Mouse (Mus musculus): ENCODE data around the gene Mblac1. TPM values are rescaled to one million over a fixed set of nuclear protein-coding genes. Genes with fewer than 3 reads are reported as not detected.

Mblac1 gene
- 4.8 and 6.3 TPM in 2 replicates for polyA plus RNA-seq (2012)

DNA sequence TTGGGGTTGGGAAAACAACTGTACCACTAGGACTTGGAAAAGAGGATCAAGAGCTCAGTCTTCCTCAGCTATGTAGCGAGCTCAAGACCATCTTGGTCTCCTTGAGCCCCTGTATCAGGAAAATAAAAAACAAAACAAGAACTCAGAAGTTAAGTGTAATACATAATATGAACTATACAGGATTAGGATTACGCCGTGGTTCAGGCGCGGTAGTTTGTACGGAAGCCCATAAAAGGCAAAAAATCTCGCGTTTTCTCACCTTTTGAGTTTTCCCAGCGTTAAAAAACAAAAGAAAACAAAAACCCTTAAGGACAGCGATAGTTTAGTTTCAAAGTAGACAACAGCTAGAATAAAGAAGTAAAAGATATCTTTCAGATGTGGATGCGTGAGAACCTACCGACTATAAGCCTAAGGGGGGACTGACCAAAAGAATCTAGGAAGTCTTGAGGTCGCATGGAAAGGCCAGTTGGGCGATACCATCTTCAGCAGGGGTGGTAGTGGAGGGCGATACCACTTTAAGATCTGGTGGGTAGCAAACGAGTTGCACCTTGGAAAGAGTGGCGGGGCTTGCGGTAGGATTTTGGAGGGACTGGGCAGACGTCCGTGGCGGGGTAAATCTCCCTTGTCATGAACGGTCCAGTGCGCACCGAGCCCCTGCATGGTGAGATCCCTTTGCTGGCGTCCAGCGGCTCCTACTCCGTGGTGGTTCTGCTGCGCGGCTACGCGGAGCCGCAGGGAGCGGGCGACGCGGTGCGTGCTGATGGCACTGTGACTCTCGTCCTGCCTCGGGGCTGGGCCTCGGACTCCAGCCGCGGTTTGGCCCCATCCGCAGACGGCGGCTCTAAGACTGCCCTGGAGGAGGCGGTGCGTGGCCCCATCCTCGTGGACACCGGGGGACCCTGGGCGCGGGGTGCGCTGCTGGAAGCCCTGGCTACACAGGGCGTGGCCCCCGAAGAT, at the start of gene Mblac1:
Gene Mblac1 (plus strand): TSS at position 544 of the 957 bp plus-strand sequence.
- TF ChIP-seq GATA1 (IDR thresholded peaks at IDR 0.05; ENCODE audit: low read length): no peak

DNA sequence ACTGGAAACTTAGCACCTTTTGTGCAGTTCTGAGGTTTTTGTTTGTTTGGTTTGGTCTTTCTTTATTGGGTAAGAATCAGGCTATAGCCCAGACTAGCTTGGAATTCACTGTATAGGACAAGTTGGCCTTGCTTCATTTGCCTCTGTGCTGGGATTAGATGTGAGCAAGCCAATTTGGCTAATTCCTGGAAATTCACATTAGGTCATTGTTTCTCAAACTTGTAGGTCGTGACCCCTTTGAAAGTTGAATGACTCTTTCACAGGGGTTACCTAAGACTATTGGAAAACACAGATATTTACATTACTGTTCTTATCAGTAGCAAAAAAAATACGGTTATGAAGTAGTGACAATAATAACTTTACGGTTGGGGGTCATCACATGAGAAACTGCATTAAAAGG, 39.7 kb upstream of the Mblac1 start:
- no peak for TF ChIP-seq GATA1 (IDR thresholded peaks at IDR 0.05; ENCODE audit: low read length)

DNA sequence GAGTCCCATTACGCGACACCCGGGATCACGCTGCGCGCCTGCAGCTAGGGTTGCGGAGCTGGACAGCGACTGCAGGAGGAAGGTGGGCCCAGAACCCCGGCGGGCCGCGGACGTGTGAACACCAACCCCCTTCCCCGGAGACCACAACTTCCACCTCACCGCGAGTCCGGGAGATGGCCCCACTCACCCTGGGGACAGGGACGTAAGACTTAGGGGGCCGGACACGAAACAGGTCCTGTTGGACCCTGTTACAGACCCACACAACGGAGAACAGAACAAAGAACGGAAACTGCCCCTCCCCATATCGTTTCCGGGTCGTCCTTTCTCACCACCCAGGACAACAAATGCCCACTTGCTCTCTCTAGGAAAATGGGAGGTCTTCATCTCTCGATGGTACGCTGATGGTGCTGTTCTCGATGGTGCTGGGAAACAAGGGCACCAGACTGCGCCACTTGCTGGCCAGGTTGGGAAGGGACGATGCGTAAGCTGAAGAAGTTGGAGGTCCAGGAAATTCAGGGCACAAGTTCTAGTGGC, 38.6 kb upstream of the Mblac1 start, which contains the start of gene Zfp113:
Gene Zfp113 (minus strand): TSS at position 302 of the 534 bp plus-strand sequence.
- TF ChIP-seq GATA1 (IDR thresholded peaks at IDR 0.05; ENCODE audit: low read length): no peak

DNA sequence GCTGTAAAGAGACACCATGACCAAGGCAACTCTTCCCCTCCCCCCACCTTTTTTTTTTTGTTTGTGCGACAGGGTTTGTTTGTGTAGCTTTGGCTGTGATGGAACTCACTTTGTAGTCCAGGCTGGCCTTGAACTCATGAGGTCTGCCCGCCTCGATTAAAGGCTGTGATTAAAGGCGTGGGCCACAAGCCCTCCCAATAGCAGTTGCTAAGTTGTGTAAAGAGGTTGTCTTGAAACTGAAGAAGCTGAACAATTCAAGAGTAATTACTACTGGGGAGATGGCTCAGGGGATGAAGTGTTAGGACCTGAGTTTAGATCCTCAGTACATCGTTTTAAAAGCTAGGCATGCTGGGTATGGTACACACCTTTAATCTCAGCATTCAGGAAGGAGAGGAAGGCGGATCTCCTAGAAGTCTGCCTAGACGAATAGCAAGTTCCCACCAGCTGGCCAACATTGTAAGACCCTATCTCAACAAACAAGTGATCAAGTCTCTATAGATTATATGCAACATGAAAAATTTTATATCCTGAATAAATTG, 33.8 kb upstream of the Mblac1 start:
- no peak for TF ChIP-seq GATA1 (IDR thresholded peaks at IDR 0.05; ENCODE audit: low read length)

DNA sequence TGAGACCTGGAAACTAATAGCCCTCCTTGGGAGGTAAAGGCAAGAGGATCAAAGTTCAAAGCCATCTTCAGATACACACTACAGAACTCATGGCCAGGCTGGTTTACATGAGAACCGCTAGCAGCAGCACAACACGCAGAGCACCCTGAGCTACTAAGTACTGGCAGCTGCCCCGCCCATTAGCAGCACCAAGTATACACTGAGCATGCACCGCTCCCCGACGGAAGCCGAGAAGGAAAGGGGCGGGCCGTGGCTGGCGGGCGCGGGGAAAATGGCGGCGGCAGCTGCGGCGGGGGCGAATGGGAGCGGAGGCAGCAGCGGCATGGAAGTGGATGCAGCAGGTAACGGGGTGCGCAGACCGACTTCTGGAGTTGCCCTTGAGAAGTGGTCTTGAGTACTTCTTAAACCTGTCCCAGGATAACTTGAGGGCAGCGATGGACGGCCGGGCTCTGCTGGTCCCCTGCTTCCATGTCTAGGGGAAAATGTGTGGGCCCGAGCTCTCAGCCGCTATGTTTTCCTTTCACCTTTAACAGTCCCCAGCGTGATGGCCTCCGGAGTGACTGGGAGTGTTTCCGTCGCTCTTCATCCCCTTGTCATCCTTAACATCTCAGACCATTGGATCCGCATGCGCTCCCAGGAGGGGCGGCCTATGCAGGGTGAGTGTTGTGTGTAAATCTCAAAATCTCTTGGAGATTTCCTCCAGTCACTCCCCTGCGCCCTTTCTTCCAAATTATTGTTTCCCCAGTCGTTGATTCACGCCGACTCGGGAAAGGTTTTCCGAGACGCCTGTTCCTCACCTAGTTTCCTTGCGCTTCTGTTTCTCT, 33.1 kb upstream of the Mblac1 start, which contains the start of gene Cops6:
Gene Cops6 (plus strand): TSS at position 230 of the 824 bp plus-strand sequence.
- no peak for TF ChIP-seq GATA1 (IDR thresholded peaks at IDR 0.05; ENCODE audit: low read length)

DNA sequence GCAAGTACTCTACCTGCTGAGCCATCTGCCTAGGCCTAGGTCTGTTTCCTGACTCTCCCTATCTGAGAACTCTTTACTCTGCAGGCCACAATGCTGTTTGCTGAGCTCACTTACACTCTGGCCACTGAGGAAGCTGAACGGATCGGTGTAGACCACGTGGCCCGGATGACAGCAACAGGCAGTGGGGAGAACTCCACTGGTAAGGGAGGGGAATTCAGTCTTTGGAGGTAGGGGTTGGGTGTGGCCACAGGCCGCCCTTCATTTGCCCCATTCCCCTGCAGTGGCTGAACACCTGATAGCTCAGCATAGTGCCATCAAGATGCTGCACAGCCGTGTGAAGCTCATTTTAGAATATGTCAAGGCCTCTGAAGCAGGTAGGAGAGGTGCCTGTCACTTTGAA, 31.1 kb upstream of the Mblac1 start:
- TF ChIP-seq GATA1 (IDR thresholded peaks at IDR 0.05; ENCODE audit: low read length): no peak

DNA sequence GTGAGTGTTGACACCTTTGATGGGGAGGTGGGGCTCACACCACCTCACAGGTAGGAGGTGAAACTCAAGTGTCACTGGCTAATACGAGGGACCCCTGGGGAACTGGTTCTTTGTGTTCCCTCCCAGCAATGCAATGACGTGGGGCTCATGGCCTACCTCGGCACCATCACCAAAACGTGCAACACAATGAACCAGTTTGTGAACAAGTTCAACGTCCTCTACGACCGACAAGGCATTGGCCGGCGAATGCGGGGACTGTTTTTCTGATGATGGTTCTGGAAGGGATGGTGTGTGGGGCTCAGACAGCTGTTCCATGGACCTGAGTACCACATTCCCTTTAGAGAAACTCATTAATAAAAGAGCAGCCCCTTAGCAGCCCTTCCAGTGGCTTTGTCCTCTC, 30.5 kb upstream of the Mblac1 start:
- no peak for TF ChIP-seq GATA1 (IDR thresholded peaks at IDR 0.05; ENCODE audit: low read length)

GRCm38 (mm10) chr5:138165594-138165993, 28.5 kb upstream of the Mblac1 start:
- no peak for TF ChIP-seq GATA1 (IDR thresholded peaks at IDR 0.05; ENCODE audit: low read length)

DNA sequence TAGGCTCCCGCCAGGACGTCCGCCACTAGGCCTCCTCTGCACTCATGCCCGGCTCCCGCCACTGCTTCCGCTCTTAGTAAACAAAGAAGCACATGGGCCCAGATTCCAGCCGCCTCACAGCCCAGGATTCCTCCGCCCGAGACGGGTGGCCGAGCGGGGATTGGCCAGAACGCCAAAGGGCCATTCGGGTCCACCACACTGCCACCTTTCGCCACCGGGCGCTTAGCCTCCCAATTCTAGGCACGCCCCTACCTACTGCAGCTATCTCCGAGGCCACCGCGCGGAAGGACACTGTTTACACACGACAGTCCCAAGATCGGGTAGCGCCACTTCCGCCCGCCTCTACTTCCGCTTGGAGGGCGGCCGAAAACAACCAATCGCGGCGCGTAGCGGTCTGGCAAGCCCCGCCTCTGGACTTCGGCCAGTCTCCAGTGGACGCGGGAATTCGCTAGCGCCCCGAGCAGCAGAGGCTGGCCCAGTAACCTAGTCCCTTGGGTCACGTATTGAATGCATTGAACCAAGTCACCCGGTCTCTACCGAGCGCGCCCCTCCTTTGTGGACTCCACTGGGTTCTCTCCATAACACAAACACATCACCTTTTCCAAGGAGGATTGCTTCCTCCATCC, 23.1 kb upstream of the Mblac1 start:
- no peak for TF ChIP-seq GATA1 (IDR thresholded peaks at IDR 0.05; ENCODE audit: low read length)

DNA sequence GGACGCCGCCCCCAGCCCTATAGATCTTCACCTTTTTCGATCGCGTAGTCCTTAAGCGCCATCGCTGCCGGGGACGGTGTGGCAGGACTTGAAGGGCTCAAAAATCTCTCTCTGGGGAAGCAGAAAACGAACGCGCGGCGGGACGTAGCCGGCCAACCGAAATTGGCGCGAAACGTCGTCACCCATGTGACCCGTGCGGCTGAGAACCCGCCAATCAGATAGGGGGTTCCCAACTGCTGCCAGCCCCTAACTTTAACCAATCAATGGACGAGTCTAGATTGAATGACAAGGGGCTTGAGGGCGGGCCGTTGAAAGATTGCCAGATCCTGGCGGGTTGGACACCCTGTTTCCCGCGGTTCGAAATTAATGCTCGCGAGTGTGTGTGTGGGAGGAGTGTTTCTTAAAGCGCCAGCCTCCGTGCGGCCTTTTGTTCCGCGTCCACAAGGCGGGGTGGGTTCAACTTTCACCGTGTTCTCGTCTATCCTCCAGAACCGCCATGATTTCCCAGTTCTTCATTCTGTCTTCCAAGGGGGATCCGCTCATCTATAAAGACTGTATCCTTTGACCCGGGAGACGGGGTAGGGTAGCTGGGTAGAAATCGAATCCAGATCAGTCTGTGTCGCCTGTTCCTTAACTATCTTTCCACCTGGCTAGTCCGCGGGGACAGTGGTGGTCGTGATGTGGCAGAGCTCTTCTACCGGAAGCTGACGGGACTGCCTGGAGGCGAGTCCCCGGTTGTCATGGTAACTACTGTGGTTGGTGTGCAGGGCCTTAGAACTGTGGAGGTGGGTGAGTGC, 22.2 kb upstream of the Mblac1 start, which contains the start of the genes Ap4m1 and Mcm7:
Gene Ap4m1 (plus strand): TSS at position 308 of the 797 bp plus-strand sequence.
Gene Mcm7 (minus strand): TSS at position 728 of the 797 bp plus-strand sequence.
- no peak for TF ChIP-seq GATA1 (IDR thresholded peaks at IDR 0.05; ENCODE audit: low read length)

- no peak for TF ChIP-seq GATA1 (IDR thresholded peaks at IDR 0.05; ENCODE audit: low read length)
Measured at GRCm38 (mm10) chr5:138173217-138173616, 20.9 kb upstream of the Mblac1 start.

- no peak for TF ChIP-seq GATA1 (IDR thresholded peaks at IDR 0.05; ENCODE audit: low read length)
Measured at GRCm38 (mm10) chr5:138186950-138187638, 7.0 kb upstream of the Mblac1 start, which contains the start of the genes Taf6 and Cnpy4. Gene Taf6 (minus strand): TSS chr5:138187451. Gene Cnpy4 (plus strand): TSS chr5:138187485.

DNA sequence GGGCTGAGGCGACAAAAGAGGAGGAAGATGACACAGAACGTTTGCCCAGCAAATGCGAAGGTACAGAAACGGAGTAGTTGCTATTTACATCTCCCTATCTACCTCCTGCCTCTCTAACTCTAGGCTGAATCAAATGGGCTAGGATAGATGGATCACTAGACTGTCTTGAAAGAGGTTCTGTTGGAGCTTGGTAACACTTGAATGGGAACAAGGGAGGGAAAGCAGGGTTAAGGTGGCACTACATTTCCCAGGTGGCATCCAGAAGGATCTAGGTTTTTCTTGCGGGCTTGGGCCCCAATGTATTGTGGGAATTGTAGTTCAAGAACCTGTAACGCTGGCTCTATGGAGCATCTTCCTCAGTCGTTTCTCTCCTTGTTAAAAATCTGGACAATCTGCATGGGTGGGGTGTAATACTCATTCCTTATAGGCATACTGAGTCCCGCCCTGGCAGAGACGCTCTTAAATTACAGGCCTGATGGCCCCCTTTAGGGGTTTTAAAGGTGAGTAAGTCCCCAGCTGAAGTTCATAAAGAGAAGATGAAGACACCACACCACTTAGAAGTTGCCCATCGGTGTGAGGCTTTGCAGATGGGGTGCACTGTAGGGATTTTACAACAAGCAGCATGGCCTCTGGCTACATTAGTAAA, 6.3 kb upstream of the Mblac1 start:
- no peak for TF ChIP-seq GATA1 (IDR thresholded peaks at IDR 0.05; ENCODE audit: low read length)

All from G1E-ER4 (cell line).